Mouse (Mus musculus): ENCODE measurements around the gene Rad51b. TPM values are rescaled to one million over a fixed set of nuclear protein-coding genes. Genes with fewer than 3 reads are reported as not detected.
"Not testable (repeated sequence)": the region's sequence is repeated elsewhere in the genome, so short reads cannot be mapped to it uniquely, and the experiment has no call there.

Gene Rad51b
- polyA plus RNA-seq, 1 experiment from 2014 or later, result 4.4 TPM

DNA sequence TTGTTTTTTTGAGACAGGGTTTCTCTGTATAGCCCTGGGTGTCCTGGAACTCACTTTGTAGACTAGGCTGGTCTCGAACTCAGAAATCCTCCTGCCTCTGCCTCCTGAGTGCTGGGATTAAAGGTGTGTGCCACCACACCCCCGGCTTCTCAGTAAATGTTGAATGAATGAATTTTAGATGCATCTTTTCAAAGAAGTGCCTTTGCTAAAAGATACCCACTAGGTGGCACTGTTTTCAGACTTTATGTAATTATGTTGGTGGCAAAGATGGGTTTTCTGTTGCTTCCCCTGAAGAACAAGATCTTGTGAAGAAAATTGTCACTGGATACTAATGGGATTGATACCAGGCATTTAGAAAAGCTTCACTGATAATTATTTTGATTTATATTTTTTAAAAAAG is 25.5 kb downstream of the Rad51b start:
- not testable (repeated sequence) for H3K27ac ChIP-seq (ENCODE audit: low read length); H3K9ac ChIP-seq (ENCODE audit: low read depth, low read length); ATAC-seq (ENCODE audit: low read depth); H3K27me3 ChIP-seq (ENCODE audit: control insufficient read depth, insufficient read depth, low read depth, low read length); H3K4me3 ChIP-seq (ENCODE audit: low read depth, low read length); H3K9me3 ChIP-seq (replicated peaks; ENCODE audit: control insufficient read depth, low read length); H3K4me2 ChIP-seq (ENCODE audit: low read depth, low read length); H3K4me1 ChIP-seq (ENCODE audit: control insufficient read depth, low read depth, low read length); H3K36me3 ChIP-seq (ENCODE audit: control insufficient read depth, insufficient read depth)
- WGBS (ENCODE audit: insufficient replicate concordance), result 48% methylated on average over 2 of the region's 2 CpGs

DNA sequence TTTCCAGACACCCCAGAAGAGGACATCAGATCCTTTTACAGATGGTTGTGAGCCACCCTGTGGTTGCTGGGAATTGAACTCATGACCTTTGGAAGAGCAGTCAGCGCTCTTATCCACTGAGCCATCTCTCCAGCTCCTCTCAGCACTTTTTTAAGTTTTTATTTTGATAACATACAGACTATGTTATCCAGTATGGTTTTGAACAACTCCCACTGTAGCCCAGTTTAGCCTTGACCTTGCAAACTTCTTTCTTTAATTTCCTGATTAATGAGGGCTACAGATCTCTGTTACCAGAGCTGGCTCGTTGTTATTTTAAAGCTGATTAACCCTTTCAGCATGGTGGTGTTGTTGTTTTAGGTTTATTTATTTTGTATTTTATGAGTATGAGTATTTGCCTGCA is 29.2 kb downstream of the Rad51b start:
- Histone ChIP-seq H3K27ac (ENCODE audit: low read length) (no peak overlapping the region), H3K9ac (ENCODE audit: low read depth, low read length) (no peak overlapping the region), H3K9me3 (replicated peaks; ENCODE audit: control insufficient read depth, low read length) (no peaks in the 10 kb centered on the region), H3K4me2 (ENCODE audit: low read depth, low read length) (no peak overlapping the region), H3K27me3 (ENCODE audit: control insufficient read depth, insufficient read depth, low read depth, low read length) (no peaks in the 10 kb centered on the region), H3K4me1 (ENCODE audit: control insufficient read depth, low read depth, low read length) (no peaks in the 10 kb centered on the region), H3K4me3 (ENCODE audit: low read depth, low read length) (no peak overlapping the region), H3K36me3 (ENCODE audit: control insufficient read depth, insufficient read depth) (no peaks in the 10 kb centered on the region)
- ATAC-seq (ENCODE audit: low read depth), result no peak
- 62% methylated on average over 2 of the region's 2 CpGs for whole genome bisulfite sequencing (ENCODE audit: insufficient replicate concordance)

DNA sequence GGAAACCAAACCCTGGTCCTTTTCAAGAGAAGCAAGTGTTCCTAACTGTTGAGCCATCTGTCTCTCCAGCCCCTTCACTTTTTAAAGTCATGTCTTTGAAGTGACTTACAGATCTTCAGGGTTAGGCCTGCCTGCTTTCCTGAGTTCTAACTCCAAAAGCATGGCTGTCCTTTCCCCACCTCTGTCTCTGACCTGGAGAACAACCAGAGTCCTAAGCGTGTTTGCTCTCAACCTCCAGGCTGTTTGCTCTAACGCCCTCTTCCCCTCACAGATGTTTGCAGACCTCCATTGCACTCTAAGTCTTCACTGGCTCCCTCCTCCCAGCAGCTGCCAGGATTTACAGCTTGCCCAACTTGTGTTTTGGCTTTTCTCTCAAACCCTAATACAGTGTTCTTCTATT is 29.7 kb downstream of the Rad51b start:
- H3K9me3 ChIP-seq (replicated peaks; ENCODE audit: control insufficient read depth, low read length), result no peaks in the 10 kb centered on the region
- H3K4me2 ChIP-seq (ENCODE audit: low read depth, low read length), result no peak overlapping the region
- 60% methylated on average over 2 of the region's 2 CpGs for WGBS (ENCODE audit: insufficient replicate concordance)
- H3K27me3 ChIP-seq (ENCODE audit: control insufficient read depth, insufficient read depth, low read depth, low read length), result no peaks in the 10 kb centered on the region
- no peak overlapping the region for H3K4me3 ChIP-seq (ENCODE audit: low read depth, low read length)
- no peak overlapping the region for H3K27ac ChIP-seq (ENCODE audit: low read length)
- no peak overlapping the region for H3K9ac ChIP-seq (ENCODE audit: low read depth, low read length)
- ATAC-seq (ENCODE audit: low read depth), result no peak
- no peaks in the 10 kb centered on the region for H3K36me3 ChIP-seq (ENCODE audit: control insufficient read depth, insufficient read depth)
- no peaks in the 10 kb centered on the region for H3K4me1 ChIP-seq (ENCODE audit: control insufficient read depth, low read depth, low read length)

DNA sequence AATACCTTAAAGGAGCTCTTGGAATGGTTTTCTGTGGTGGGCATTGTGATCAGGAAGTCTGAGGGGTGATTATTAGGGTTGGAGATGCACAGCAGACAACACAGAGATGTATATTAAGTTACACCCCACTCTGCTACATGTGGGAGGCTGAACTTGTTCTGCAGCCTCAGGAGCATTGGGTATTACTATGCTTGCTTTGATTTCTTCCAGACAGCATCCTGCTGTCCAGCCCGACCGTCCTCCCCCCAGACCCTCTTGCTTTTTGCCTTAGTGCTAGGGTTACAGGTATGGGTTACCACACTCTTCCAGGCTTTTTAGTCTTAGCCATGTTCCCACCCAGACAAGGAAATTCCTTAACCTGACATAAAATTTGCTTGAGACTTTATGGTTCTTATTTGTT is 30.8 kb downstream of the Rad51b start:
- H3K9me3 ChIP-seq (replicated peaks; ENCODE audit: control insufficient read depth, low read length), result no peaks in the 10 kb centered on the region
- H3K27ac ChIP-seq (ENCODE audit: low read length), result no peak overlapping the region
- 87% methylated on average over 2 of the region's 2 CpGs for WGBS (ENCODE audit: insufficient replicate concordance)
- no peaks in the 10 kb centered on the region for H3K27me3 ChIP-seq (ENCODE audit: control insufficient read depth, insufficient read depth, low read depth, low read length)
- no peak for ATAC-seq (ENCODE audit: low read depth)
- no peak overlapping the region for H3K4me2 ChIP-seq (ENCODE audit: low read depth, low read length)
- H3K9ac ChIP-seq (ENCODE audit: low read depth, low read length), result no peak overlapping the region
- H3K4me1 ChIP-seq (ENCODE audit: control insufficient read depth, low read depth, low read length), result no peaks in the 10 kb centered on the region
- H3K4me3 ChIP-seq (ENCODE audit: low read depth, low read length), result no peak overlapping the region
- no peaks in the 10 kb centered on the region for H3K36me3 ChIP-seq (ENCODE audit: control insufficient read depth, insufficient read depth)

DNA sequence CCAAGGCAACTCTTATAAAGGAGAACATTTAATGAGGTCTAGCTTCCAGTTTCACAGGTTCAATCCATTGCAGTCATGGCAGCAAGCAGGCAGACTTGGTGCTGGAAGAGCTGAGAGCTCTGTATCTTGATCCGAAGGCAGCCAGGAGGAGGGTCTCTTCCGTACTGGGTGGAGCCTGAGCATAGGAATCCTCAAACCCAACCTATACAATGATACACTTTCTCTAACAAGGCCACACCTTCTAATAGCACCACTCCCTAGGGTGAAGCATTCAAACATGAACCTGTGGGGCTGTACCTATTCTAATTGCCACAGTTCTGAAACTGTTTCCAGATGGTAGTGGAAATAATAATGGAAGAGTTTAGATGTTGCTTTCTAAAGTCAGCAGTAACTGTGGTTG is 33.5 kb downstream of the Rad51b start:
- peaks cover 8% of the 10 kb centered on the region for H3K36me3 ChIP-seq (ENCODE audit: control insufficient read depth, insufficient read depth)
- no peak overlapping the region for H3K9ac ChIP-seq (ENCODE audit: low read depth, low read length)
- no peaks in the 10 kb centered on the region for H3K27me3 ChIP-seq (ENCODE audit: control insufficient read depth, insufficient read depth, low read depth, low read length)
- H3K9me3 ChIP-seq (replicated peaks; ENCODE audit: control insufficient read depth, low read length), result no peaks in the 10 kb centered on the region
- ATAC-seq (ENCODE audit: low read depth), result no peak
- no peak overlapping the region for H3K4me2 ChIP-seq (ENCODE audit: low read depth, low read length)
- H3K27ac ChIP-seq (ENCODE audit: low read length), result no peak overlapping the region
- H3K4me1 ChIP-seq (ENCODE audit: control insufficient read depth, low read depth, low read length), result no peaks in the 10 kb centered on the region
- no peak overlapping the region for H3K4me3 ChIP-seq (ENCODE audit: low read depth, low read length)
- WGBS (ENCODE audit: insufficient replicate concordance), result 74% methylated on average over 2 of the region's 2 CpGs

DNA sequence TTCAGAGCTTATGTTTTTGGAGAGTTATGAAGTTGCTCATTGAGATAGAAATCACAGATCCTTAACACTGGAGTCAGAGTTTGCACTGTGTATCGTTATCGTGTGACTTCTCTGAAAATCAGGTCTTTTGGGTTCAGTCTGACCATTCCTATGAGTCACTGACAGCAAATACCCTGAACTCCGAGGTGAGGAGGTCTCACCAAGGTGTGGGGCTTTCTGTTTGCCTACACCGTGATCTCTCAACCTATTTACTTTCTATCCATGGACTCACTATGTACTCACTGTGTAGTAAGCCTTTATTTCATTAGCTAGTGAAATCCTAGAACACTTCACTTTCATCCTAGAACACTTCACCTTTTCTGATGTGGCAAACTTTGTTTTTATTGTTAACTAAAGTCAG is 34.6 kb downstream of the Rad51b start:
- ATAC-seq (ENCODE audit: low read depth), result 0 out of 2 replicates have a peak, but pooled peaks have one; percentile 24
- WGBS (ENCODE audit: insufficient replicate concordance), result 67% methylated on average over 4 of the region's 4 CpGs

DNA sequence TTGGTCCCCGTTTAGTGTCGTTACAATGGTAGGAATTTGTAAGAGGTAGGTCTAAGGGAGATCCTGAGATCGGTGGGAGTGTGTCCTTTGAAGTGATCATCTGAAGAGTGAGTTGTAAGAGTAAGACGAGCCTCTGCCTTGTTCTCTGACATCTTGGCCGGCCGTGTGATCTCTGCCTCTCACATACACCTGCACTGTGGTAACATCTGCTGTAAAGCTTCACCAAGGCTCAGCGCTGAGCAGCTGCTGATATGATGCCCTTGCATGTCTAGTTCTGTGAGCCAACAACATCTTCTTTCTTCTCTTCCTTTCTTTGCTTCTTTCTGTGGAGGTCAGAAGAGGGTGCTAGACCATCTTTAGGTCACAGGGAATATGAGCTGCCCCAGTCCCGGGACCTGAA is 41.7 kb downstream of the Rad51b start:
- ATAC-seq (ENCODE audit: low read depth), result no peak
- no peak overlapping the region for H3K27ac ChIP-seq (ENCODE audit: low read length)
- WGBS (ENCODE audit: insufficient replicate concordance), result 71% methylated on average over 8 of the region's 8 CpGs

More for the DNA sequence above, 34.6 kb downstream of the Rad51b start:
- H3K27me3 ChIP-seq (ENCODE audit: control insufficient read depth, insufficient read depth, low read depth, low read length), result no peaks in the 10 kb centered on the region
- no peaks in the 10 kb centered on the region for H3K9me3 ChIP-seq (replicated peaks; ENCODE audit: control insufficient read depth, low read length)
- H3K36me3 ChIP-seq (ENCODE audit: control insufficient read depth, insufficient read depth), result peaks cover 8% of the 10 kb centered on the region
- no peak overlapping the region for H3K9ac ChIP-seq (ENCODE audit: low read depth, low read length)
- H3K4me1 ChIP-seq (ENCODE audit: control insufficient read depth, low read depth, low read length), result no peaks in the 10 kb centered on the region
- no peak overlapping the region for H3K4me2 ChIP-seq (ENCODE audit: low read depth, low read length)
- no peak overlapping the region for H3K4me3 ChIP-seq (ENCODE audit: low read depth, low read length)
- no peak overlapping the region for H3K27ac ChIP-seq (ENCODE audit: low read length)

DNA sequence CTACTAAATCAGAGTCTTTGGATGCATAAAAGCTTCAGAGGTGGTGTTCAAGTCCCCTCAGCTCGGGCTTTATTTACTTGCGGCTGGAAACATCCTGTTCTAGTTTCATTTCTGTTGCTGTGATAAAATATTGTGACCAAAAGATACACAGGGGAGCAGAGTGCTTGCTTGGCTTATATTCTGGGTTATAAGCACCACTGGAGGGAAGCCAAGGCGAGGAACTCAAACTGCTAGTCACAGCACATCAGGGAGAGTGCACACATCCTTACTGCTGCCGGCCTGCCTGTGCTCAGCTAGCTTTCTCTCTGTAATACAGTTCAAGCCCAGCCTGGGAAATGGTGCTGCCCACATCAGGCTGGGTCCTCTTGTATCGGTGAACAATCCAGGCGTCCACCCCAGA is 43.4 kb downstream of the Rad51b start:
- 74% methylated on average over 6 of the region's 6 CpGs for WGBS (ENCODE audit: insufficient replicate concordance)
- H3K27ac ChIP-seq (ENCODE audit: low read length), result no peak overlapping the region
- no peak for ATAC-seq (ENCODE audit: low read depth)

More for the DNA sequence above, 41.7 kb downstream of the Rad51b start:
- Histone ChIP-seq H3K36me3 (ENCODE audit: control insufficient read depth, insufficient read depth) (peaks cover 8% of the 10 kb centered on the region), H3K4me2 (ENCODE audit: low read depth, low read length) (no peak overlapping the region), H3K4me1 (ENCODE audit: control insufficient read depth, low read depth, low read length) (no peaks in the 10 kb centered on the region), H3K9ac (ENCODE audit: low read depth, low read length) (no peak overlapping the region), H3K9me3 (replicated peaks; ENCODE audit: control insufficient read depth, low read length) (no peaks in the 10 kb centered on the region), H3K4me3 (ENCODE audit: low read depth, low read length) (no peak overlapping the region), H3K27me3 (ENCODE audit: control insufficient read depth, insufficient read depth, low read depth, low read length) (no peaks in the 10 kb centered on the region)

DNA sequence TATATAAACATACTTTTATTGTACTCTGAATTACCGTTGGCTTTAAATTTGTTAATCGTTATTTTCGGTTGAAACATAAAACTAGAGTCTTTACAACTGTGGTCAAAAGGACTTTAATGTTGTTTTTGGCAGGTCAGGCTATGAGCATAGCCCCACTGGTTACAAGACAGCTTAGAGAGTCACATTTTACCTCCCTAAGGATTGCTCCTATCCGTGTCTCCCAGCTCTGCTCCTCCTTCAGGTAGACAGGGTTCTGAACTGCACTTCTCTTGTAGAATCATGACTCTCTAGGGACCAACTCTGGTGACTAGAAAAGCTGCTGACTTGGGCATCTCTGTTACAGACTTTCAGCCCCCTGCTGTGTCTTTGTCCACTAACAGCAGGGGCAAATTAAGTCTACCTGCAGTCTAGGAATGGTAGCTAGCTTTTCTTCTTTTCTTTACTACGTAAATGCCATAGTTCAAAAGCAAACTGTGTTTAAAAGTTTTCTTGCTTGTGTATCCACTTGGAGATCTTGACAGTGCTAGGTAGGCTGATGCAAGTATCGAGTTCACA is 44.3 kb downstream of the Rad51b start:
- no peak overlapping the region for H3K27ac ChIP-seq (ENCODE audit: low read length)
- WGBS (ENCODE audit: insufficient replicate concordance), result 74% methylated on average over 6 of the region's 6 CpGs
- no peaks in the 10 kb centered on the region for H3K27me3 ChIP-seq (ENCODE audit: control insufficient read depth, insufficient read depth, low read depth, low read length)
- H3K9me3 ChIP-seq (replicated peaks; ENCODE audit: control insufficient read depth, low read length), result no peaks in the 10 kb centered on the region
- H3K4me2 ChIP-seq (ENCODE audit: low read depth, low read length), result no peak overlapping the region
- no peaks in the 10 kb centered on the region for H3K4me1 ChIP-seq (ENCODE audit: control insufficient read depth, low read depth, low read length)
- H3K36me3 ChIP-seq (ENCODE audit: control insufficient read depth, insufficient read depth), result no peaks in the 10 kb centered on the region
- no peak overlapping the region for H3K9ac ChIP-seq (ENCODE audit: low read depth, low read length)
- H3K4me3 ChIP-seq (ENCODE audit: low read depth, low read length), result no peak overlapping the region
- ATAC-seq (ENCODE audit: low read depth), result no peak

More for the DNA sequence above, 43.4 kb downstream of the Rad51b start:
- Histone ChIP-seq H3K9me3 (replicated peaks; ENCODE audit: control insufficient read depth, low read length) (no peaks in the 10 kb centered on the region), H3K4me3 (ENCODE audit: low read depth, low read length) (no peak overlapping the region), H3K4me2 (ENCODE audit: low read depth, low read length) (no peak overlapping the region), H3K4me1 (ENCODE audit: control insufficient read depth, low read depth, low read length) (no peaks in the 10 kb centered on the region), H3K9ac (ENCODE audit: low read depth, low read length) (no peak overlapping the region), H3K27me3 (ENCODE audit: control insufficient read depth, insufficient read depth, low read depth, low read length) (no peaks in the 10 kb centered on the region), H3K36me3 (ENCODE audit: control insufficient read depth, insufficient read depth) (no peaks in the 10 kb centered on the region)
